Mouse (Mus musculus) MEL-GATA-1-ER (cell line): ENCODE measurements around the gene Imp4.
"Not testable (repeated sequence)": the region's sequence is repeated elsewhere in the genome, so short reads cannot be mapped to it uniquely, and the experiment has no call there.

Source experiments
- DNase-seq: peaks from one replicate; pipeline ENCODE4 v3.0.0-alpha.2; 2012; ENCODE audit warnings: low read depth; ENCODE audit errors: extremely low read depth

The Imp4 gene

DNA sequence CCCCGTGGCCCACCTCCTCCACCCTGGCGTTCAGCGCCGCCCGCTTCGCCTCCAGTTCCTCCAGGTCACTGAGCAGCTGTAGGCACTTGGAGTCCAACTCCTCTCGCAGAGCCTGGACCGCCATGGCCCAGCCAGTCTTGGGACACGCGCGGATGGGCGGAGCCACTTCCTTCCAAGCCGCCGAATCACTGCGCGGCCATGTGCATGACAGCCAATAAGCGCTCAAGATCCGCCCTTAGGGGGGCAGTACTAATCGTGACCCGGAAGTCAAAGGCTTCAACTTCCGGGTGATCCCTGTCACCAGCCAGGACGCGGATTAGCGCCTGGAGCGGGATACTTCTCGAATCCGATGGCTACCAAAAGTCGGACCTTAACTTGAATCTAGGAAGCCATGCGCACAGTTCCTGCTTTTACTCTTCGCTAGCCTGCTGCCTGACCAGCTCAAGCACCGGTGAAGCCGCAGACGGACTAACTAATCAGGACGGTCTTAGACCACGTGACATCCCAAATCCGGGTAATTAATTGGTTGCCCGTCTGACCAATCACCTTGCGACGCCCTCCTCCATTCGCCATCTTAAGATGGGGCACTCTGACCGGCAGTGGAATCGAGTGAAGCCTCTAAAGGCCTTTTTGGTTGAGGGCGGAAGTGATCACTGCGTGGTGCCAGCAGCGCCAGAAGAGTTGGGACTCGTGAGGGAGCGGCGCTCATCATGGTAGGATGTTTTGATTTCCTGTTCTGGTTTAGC is at the start of gene Imp4, which contains the start of gene Ccdc115:
TSS of gene Imp4 (plus strand) at position 637 of the 746 bp plus-strand sequence.
TSS of gene Ccdc115 (minus strand) at position 458 of the 746 bp plus-strand sequence.
- DNase-seq = peak; percentile 99

DNA sequence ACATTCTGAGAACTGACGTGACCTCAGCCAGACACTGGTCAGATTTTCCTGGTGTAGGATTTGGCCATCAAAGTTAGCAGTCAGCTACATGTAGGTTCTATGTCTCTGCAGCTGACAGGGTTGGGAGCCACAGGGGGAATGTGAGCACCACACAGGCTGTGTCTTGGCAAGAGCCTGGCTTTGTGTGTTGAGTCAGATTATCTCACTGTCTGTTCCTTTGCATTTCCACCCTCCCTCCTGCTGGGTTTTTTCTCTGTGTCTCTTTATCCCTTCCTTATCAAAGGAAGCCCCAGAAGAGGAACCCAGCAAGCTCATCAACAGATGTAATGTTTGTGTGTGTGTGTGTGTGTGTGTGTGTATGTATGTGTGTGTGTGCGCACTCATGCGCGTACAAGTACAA is 43.3 kb upstream of the Imp4 start:
- peak; percentile 10 for DNase-seq

DNA sequence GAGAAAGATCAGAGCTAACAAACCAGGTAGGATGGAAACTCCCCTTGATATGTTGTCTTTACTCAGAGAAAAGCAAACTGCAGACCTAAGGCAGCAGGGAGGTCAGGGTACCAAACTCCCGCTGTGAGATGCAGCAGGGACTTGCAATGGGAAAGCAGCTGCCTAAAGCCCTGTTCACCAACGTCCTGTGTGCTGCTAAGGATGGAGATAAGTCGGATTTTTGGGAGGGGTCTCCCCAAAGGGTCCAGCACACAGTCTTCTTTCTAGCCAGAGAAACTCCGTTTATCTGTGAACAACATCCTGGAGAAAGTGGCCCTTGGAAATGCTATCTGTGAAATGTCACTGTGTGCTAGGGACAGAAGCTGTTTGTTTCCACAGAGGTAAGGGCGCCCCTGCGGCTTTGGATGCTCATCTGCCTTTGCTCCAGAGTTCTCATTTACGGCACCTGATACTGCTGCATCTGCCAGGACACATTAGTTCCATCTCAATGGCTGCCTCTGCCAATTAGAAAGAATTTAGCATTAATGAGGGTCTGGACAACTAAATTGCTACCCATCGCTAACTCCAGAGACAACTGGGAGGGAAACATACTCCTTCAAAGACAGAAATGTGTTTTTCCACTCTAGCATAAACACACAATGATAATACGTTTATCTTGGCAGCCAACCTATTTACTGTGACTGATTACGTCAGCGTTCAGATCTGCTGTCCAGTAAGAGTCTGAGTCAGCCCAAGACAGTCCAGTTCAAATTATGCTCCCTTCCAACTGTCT is 40.3 kb upstream of the Imp4 start:
- DNase-seq = no peak

DNA sequence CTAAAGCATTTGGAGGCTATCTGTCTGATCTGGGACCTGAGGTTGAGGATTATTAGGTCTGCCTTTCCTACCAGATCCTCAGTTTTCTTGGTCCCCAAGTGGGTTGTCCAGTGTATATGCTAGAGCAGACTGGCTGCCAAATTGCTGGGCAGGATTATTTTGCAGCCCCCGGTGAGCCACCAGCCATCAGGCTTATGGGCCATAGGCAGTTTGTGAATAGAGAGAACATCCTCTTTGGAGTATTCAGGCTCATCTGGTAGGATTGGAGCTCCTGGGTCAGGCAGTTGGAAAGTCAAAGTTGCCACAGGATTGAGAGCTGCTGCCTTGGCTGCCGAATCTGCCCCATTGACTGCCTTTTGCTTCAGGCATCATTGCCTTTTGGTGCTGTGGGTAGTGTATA is 11.2 kb upstream of the Imp4 start:
- no peak for DNase-seq

DNA sequence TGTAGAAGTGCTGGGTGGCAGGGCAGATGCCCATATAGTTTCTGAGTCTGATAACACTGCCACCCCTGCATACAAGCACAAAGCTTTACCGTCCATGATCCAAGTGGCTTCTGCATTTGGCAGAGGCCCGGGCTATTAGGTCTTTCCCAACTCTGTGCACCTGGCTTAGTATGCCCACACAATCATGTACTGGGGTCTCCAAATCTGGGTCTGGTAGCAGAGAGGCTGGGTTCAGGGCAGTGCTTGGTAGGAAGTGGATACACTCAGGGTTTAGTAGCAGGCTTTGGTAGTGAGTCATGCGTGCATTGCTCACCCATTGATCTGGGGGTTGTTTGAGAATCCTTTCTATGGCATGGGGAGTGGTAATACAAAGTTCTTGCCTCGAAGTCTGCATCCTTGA is 10.4 kb upstream of the Imp4 start:
- no peak for DNase-seq

DNA sequence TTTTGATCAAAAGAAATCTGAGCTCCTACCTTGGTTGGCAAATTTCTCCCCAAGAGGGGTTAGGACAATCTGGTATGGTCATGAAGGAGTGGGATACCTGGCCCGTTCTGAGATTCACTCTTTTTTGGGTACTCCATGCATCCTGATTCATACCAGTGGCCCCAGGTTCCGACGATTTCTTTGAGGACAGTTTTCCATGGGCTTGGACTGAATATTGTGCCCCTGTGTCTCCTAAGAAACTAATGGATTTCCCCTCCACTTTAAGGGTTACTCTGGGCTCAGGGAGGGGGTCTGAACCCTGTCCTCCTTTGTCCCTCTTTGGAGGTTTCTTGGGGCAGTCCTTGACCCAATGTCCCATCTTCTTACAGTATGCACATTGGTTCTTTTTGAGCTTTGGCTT is 8.7 kb upstream of the Imp4 start:
- DNase-seq = no peak

DNA sequence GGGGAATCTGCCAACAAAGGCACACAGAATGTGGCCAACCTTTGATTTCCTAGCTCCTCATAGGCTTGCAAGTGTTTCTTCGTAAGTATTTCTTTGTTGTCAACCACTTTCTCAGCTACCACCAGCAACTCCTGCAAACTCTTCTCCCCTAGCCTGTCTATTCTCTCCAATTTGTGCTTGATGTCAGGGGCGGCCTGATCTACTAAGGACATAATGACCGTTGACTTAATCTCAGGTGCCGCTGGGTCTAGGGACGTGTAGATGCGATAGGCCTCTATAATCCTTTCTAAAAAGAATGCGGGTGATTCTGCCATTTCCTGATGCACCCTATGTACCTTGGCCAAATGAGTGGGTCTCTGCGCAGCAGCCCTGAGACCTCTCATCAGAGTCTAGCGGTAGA is 8.2 kb upstream of the Imp4 start:
- no peak for DNase-seq

DNA sequence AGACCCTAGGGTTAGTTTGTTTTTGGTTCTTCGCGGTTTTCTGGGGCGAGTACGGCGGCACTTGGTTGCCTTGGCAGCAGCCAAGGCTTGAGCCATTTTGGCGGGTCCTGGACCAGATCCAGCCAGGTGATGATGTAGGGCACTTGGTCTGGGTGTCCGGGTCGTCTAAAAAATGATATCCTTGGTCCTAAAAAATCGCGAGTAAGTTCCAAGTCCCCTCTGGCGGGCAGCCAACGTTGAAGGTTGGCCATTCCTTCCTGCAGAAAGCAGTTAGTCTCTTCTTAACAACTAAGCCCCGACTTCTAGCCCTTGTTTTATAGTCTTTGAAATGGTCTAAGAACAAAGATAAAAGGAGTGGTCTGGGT is 7.3 kb upstream of the Imp4 start:
- DNase-seq = no peak

DNA sequence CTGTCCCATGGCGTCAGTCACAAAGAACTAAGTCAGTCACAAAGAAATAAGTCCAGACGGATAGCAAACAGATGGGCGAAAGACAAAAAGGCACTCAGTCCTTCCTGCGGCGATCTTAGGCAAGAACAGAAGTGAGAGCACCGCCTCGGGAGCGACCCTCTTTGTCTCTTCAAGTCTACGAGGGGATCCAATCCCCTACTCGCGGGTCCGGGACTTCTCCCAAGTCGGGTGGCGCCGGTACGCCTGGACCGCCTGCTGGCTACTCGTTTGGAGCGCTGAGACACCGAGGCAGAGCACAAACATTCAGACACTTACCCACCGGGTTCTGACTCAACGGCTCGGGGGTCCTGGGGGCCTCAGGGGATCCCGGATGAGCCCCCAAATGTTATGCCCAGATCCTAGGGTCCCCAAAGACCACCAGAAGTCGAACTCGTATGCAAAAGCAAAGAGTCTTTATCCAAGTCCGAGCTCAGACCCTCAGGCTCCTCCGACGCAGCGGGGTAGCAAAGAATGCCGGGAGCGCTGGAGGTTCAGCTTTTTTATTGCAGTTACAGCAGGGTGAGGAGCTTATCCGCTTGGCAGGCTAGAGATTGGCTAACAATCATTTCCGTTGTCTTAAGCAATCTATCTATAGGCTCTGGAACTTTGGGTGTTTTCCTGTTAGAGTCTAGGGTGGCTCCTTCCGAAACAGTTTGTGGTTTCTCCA is 6.7 kb upstream of the Imp4 start:
- no peak for DNase-seq

DNA sequence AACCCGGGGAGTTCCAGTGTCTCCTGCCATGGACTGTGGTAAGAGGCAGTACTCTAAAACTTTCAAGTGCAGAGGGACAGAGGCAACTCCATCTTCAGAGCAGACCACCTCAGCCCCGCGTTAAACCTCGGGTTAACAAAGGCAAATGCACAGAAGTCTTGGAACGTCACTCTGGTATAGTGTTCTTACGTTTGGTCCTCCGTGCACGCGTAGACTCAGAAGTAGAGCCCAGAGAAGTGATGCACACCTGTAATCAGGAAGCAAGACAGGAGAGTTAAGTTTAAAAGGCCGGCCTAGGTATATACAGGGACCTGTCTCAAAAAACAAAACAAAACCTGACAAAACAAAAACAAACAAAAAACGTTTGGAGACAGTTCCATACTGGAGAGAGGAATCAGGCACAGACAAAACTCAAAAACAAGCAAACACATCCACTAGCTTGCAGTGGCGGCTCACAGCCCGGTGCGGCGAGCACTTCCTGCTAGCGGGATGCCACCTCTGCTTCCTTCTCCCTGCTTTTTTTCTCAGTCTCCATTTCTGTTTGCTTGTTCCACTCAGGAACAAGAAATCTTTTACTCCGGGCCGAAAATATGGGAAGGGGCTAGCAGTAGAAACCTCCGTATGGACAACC is 5.6 kb upstream of the Imp4 start:
- DNase-seq = peak; percentile 13

DNA sequence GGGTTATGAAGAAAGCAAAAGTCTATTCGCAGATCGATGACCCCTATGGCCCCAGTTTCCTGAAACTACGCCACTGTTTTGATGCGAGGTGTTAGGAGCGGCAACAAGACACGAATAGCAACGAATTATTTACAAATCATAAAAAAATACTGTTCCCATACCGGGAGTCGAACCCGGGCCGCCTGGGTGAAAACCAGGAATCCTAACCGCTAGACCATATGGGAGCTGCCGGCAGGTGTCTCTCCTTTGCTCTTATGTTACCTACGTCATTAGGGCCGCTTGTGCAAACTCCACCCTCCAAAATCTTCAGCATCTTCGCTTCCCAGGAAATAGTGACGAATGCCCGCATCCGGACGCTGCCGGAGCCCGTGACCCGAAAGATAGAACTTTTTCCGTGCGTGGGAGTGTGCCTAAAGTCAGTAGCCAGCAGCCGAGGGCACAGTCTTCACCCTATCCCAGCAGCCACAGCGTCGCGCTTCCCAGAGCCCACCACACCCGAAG is 4.9 kb upstream of the Imp4 start:
- DNase-seq = peak; percentile 64

DNA sequence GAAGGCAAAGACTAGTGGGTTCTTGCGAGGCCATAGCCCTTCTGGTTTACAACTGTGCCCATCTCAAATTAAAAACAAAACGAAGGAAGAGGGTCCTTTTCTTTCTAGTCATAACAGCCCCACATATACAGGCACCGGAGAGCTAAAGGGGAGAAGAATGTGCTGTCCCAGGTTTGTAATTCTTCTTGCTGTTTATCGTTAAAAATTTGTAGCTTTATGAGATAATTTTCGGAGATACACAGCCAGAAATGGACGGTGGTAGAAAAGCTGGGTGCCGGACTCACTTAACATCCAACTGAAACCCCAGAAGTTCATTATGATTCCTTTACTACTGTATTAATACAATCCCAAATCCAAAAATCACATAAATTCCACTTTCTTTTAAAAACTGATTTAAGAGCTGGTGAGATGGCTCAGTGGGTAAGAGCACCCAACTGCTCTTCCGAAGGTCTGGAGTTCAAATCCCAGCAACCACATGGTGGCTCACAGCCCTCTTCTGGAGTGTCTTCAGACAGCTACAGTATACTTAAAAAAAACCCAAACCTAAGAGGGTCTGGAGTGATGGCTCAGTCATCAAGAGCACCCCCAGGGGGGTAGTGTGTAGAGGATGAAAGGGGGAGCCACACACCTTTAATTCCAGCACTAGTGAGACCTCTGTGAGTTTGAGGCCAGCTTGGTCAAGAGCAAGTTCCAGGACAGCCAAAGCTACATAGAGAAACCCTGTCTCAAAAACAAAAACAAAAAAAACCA is 4.1 kb upstream of the Imp4 start:
- DNase-seq = peak; percentile 47

DNA sequence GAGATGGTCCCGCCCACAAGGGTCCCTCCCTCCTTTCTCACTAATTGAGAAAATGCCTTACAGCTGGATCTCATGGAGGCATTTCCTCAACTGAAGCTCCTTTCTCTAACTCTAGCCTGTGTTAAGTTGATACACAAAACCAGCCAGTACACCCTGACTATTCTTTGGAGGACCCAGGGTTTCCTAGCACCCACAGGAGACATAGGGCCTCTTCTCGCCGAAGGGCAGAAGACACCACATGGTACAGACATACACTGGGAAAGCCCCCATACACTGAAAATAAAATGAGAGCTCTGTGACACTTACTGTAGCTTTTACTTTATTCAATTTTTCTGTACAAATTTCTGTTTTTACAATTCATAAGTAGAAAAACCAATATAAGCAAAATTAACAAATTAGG is 3.3 kb upstream of the Imp4 start:
- DNase-seq = no peak

DNA sequence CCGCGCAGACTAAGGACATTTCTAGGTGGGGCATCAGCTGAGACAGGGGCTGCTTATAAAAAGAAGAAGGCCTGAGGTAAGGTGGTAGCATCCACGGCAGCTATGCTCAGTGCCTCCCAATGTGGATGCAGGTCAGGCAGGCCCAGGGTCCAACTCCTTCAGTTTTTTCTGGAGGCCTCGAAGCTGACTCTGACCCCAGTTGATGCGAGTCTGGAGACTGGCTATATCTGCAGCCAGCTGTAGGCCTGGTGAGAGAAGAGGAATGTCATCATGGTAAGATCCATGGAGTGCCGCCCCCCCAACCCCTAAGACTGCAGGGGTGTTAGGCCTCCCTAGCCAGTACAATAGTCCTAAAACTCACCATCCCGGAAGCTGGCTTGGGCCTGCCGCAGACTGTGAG is 2.3 kb upstream of the Imp4 start:
- not testable (repeated sequence) for DNase-seq

DNA sequence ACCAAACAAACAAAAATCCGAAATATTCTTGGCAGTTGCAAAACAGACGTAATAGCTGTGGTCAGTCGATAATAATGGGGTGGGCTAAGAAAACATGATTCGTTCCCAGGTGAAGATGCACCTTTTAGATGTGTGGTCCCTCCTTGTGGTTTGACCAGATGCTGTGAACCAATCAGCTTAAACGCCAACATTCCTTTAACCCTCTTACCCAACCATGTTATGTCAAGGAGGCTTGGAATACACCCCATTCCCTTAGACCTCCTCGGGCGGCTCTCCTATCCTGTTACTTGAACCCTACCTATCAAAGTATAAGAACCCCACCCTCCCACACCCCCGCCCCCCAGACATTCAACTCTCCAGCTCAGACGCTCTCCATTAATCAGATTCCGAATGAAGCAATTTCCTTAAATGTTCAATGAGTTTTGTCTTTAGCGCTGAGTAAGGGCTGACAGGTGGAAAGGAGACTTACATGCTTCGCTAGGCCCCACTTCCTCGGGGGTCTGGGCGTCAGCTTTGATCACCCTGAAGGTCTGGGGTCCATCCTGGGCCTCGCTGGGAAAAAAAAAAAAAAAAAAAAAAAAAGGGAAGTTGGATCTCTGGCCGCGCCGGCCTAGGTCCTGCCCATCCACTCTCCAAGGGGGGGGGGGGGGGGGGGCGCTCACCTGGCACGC is 1.1 kb upstream of the Imp4 start:
- DNase-seq = peak; percentile 15

DNA sequence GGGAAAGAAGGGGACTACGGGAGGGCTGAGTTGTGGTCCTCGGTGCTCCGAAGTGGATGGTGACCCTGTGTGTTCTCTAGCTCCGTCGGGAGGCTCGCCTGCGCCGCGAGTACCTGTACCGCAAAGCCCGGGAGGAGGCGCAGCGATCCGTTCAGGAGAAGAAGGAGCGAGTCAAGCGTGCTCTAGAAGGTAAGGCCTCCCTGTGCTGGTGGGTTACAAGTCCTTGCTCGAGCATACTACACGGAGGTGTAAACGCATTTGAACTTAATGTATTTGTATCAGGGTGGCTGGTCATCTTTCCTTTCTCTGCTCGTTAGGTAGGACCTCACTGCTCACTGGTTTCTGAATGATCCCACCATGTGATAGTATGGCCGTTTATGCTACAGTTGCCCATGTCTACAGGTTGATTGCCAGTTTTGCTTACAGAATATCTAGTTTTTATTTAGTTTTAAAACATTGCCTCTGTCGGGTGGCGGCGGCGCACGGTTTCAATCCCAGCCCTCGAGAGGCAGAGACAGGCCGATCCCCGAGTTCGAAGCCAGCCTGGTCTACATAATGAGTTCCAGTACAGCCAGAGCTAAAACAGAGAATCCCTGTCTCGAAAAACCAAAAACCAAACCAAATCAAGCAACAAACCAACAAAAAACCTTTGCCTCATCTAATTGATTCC is 445 bp downstream of the Imp4 start:
- no peak for DNase-seq

DNA sequence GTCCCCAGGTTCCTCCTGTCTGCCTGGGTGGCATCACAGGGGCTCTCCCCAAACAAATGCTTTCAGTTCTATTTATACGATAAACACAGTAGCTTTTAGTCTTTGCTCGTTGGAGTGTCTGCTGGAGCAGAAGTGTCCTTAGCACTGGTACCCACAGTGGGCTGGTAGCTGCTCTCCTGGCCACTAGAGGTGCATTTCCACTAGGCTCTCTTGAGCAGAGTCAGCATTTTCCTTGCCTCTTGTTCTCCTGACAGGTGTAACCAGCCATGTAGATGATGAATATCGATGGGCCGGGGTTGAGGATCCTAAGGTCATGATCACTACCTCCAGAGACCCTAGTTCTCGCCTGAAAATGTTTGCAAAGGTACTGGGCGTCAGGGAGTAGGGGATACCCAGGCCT is 3.5 kb downstream of the Imp4 start:
- DNase-seq = no peak

DNA sequence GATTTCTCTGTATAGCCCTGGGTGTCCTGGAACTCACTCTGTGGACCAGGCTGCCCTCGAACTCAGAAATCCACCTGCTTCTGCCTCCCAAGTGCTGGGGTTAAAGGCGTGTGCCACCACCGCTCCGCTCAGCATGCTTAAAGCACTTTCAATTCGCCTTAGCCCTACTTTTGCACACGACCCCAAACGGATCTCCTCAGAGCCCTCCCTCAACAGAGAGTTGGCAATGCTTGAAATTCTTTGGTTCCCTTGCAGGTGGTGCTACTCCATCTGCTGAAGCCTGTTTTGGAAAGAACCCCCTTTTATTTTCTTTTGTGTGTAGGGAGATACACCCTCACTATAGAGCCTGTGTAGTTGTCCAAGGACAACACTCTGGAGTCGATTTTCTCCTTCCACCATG is 18.8 kb downstream of the Imp4 start:
- DNase-seq = no peak

DNA sequence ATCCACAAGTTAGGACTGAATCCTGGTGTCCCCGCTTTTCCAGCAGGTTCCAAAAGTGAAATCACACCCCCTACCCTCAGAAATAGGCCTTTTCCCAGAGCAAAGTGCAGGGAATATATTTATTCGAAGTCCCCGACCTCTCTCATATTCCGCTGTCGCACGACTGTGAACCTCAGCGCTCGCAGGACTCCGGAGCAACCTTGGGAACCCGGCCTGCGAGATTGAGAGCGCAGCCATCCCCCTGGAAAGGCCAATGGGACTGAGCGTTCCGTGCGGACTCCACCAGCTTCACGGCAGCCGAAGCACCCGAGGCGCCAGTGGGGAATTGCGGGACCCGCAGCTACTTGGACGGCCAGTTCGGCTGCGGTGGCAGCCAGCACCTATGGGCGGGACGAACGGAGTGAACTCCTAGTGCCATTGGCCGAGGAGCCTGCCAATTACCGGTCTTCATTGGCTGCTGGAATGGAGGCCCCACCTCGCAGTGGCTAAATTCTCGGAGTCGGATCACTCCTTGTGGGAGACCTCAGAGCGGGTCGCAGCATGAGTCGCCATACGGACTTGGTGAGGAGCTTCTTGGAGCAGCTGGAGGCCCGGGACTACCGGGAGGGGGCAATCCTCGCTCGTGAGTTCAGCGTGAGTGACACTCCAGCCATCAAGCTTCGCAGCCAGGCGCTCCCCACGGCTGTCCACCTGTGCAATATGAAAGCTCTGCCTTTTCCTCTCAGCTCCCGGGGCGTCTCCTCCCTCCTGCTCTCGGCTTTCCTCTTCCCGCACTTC is 19.8 kb downstream of the Imp4 start, which contains the start of gene Ptpn18:
TSS of gene Ptpn18 (plus strand) at position 479 of the 777 bp plus-strand sequence.
- peak; percentile 79 for DNase-seq
